Mouse (Mus musculus) NIH3T3 (cell line): Measurements from ENCODE around the gene Psg22.
"Not testable (repeated sequence)": the region's sequence is repeated elsewhere in the genome, so short reads cannot be mapped to it uniquely, and the experiment has no call there.

ENCODE experiments used
- DNase-seq: peaks from one replicate; pipeline ENCODE4 v3.0.0-alpha.2; 2012; ENCODE audit warnings: low read depth

Psg22 gene

GRCm38 (mm10) chr7:18717790-18718189 lies at the start of gene Psg22:
Psg22 (plus strand) TSS chr7:18718090.
- no peak for DNase-seq

- peak; percentile 74 for DNase-seq
Observed at GRCm38 (mm10) chr7:18679772-18680171, 38.1 kb upstream of the Psg22 start.

GRCm38 (mm10) chr7:18685586-18685985 lies 32.3 kb upstream of the Psg22 start:
- no peak for DNase-seq

GRCm38 (mm10) chr7:18686085-18686484 lies 31.8 kb upstream of the Psg22 start, which contains the start of gene Psg20:
Psg20 (minus strand) TSS chr7:18686185.
- no peak for DNase-seq

- peak; percentile 16 for DNase-seq
Observed at GRCm38 (mm10) chr7:18710331-18710730, 7.6 kb upstream of the Psg22 start.

GRCm38 (mm10) chr7:18710846-18711245 lies 7.0 kb upstream of the Psg22 start:
- no peak for DNase-seq

GRCm38 (mm10) chr7:18715546-18715945 lies 2.3 kb upstream of the Psg22 start:
- peak; percentile 15 for DNase-seq

GRCm38 (mm10) chr7:18724001-18724400 lies 6.1 kb downstream of the Psg22 start:
- DNase-seq = no peak

- not testable (repeated sequence) for DNase-seq
Observed at GRCm38 (mm10) chr7:18725931-18726330, 8.0 kb downstream of the Psg22 start.

- no peak for DNase-seq
Observed at GRCm38 (mm10) chr7:18728391-18728790, 10.5 kb downstream of the Psg22 start.

GRCm38 (mm10) chr7:18733111-18733510 lies 15.2 kb downstream of the Psg22 start:
- DNase-seq = no peak

- DNase-seq = peak; percentile 56
Observed at GRCm38 (mm10) chr7:18734451-18734850, 16.6 kb downstream of the Psg22 start.

GRCm38 (mm10) chr7:18746189-18746860 lies 28.4 kb downstream of the Psg22 start:
- DNase-seq = no peak

- not testable (repeated sequence) for DNase-seq
Observed at GRCm38 (mm10) chr7:18747420-18747819, 29.5 kb downstream of the Psg22 start.

- DNase-seq = no peak
Observed at GRCm38 (mm10) chr7:18748994-18749895, 31.4 kb downstream of the Psg22 start.

- DNase-seq = peak; percentile 91
Observed at GRCm38 (mm10) chr7:18749896-18750477, 32.1 kb downstream of the Psg22 start.

GRCm38 (mm10) chr7:18760152-18760551 lies 42.3 kb downstream of the Psg22 start:
- DNase-seq = not testable (repeated sequence)

GRCm38 (mm10) chr7:18762885-18763284 lies 45.0 kb downstream of the Psg22 start:
- not testable (repeated sequence) for DNase-seq
